Mouse (Mus musculus): Measurements from ENCODE around the gene Hoxb5. TPM values are rescaled to one million over a fixed set of nuclear protein-coding genes. Genes with fewer than 3 reads are reported as not detected.

The Hoxb5 gene
- total RNA-seq, 2 experiments from 2014 or later = 0.19 to 0.22 TPM

- no peak for DNase-seq
- intact Hi-C loops (cut with DNase I) = no loop called here
Measured at GRCm38 (mm10) chr11:96271541-96272011, 31.6 kb upstream of the Hoxb5 start.

GRCm38 (mm10) chr11:96272024-96272921 is 30.9 kb upstream of the Hoxb5 start:
- intact Hi-C loops (cut with DNase I) = no loop called here
- no peak for DNase-seq

- DNase-seq = no peak
- intact Hi-C loops (cut with DNase I) = no loop called here
Measured at GRCm38 (mm10) chr11:96274428-96274827, 28.7 kb upstream of the Hoxb5 start.

- DNase-seq = no peak
- intact Hi-C loops (cut with DNase I) = loop anchor here (5.0 kb wide), 3 partner anchors 74 to 451 kb away; no protein-coding TSS in a partner anchor
Measured at GRCm38 (mm10) chr11:96275896-96276295, 27.2 kb upstream of the Hoxb5 start.

GRCm38 (mm10) chr11:96277151-96278044 is 25.7 kb upstream of the Hoxb5 start:
- DNase-seq = no peak
- intact Hi-C loops (cut with DNase I) = loop anchor here (2.0 to 5.0 kb wide), 6 partner anchors 75 to 583 kb away; no protein-coding TSS in a partner anchor

- DNase-seq = no peak
- intact Hi-C loops (cut with DNase I) = loop anchor here (2.0 to 5.0 kb wide), 6 partner anchors 76 to 582 kb away; no protein-coding TSS in a partner anchor
Measured at GRCm38 (mm10) chr11:96278324-96278723, 24.8 kb upstream of the Hoxb5 start.

GRCm38 (mm10) chr11:96278773-96279172 is 24.4 kb upstream of the Hoxb5 start:
- intact Hi-C loops (cut with DNase I) = loop anchor here (2.0 to 5.0 kb wide), 6 partner anchors 76 to 582 kb away; no protein-coding TSS in a partner anchor

GRCm38 (mm10) chr11:96279421-96280233 is 23.5 kb upstream of the Hoxb5 start:
- DNase-seq = no peak
- intact Hi-C loops (cut with DNase I) = loop anchor here (2.0 to 5.0 kb wide), 6 partner anchors 77 to 581 kb away; no protein-coding TSS in a partner anchor

More at GRCm38 (mm10) chr11:96278773-96279172, 24.4 kb upstream of the Hoxb5 start:
- DNase-seq = peak; percentile 87 to 90

- DNase-seq = no peak
- intact Hi-C loops (cut with DNase I) = no loop called here
Measured at GRCm38 (mm10) chr11:96280399-96281378, 22.4 kb upstream of the Hoxb5 start.

- no peak for DNase-seq
- intact Hi-C loops (cut with DNase I) = no loop called here
Measured at GRCm38 (mm10) chr11:96281396-96281795, 21.7 kb upstream of the Hoxb5 start.

- no peak for DNase-seq
- intact Hi-C loops (cut with DNase I) = no loop called here
Measured at GRCm38 (mm10) chr11:96281855-96282570, 21.1 kb upstream of the Hoxb5 start, which contains the start of gene Hoxb8. TSS of gene Hoxb8 (plus strand) at chr11:96281905.

GRCm38 (mm10) chr11:96282795-96283430 is 20.2 kb upstream of the Hoxb5 start:
- no peak for DNase-seq
- intact Hi-C loops (cut with DNase I) = no loop called here

- DNase-seq = no peak
- intact Hi-C loops (cut with DNase I) = no loop called here
Measured at GRCm38 (mm10) chr11:96284041-96284749, 18.9 kb upstream of the Hoxb5 start.

GRCm38 (mm10) chr11:96284774-96285734 is 18.1 kb upstream of the Hoxb5 start:
- no peak for DNase-seq
- intact Hi-C loops (cut with DNase I) = no loop called here
